Mouse (Mus musculus): ENCODE measurements around the gene Mfsd13b.
"Not testable (repeated sequence)": the region's sequence is repeated elsewhere in the genome, so short reads cannot be mapped to it uniquely, and the experiment has no call there.

The Mfsd13b gene

DNA sequence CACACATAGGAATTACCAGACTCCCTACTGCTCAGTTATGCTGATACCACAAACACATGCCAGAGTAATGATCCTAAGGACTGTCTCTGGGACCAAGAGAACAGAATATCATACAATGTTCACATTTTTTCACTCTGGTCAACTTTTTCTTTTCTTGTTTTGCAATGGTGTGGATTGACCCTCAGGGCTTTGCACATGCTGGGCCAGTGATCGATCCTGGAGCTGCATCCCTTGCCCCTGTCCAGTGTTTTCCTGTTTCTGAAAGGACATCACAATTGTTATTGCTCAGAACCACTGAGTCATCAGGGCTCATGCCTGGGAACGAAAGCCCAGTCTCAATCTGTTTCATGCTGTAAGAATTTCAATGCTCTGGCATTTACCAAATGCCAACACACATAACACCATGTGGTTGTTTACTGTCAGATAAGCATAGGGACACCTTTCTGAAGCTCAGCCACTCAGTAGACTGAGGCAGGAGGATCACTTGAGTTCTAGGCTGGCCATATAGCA lies 16.8 kb downstream of the Mfsd13b start:
- DNase-seq = no peak

DNA sequence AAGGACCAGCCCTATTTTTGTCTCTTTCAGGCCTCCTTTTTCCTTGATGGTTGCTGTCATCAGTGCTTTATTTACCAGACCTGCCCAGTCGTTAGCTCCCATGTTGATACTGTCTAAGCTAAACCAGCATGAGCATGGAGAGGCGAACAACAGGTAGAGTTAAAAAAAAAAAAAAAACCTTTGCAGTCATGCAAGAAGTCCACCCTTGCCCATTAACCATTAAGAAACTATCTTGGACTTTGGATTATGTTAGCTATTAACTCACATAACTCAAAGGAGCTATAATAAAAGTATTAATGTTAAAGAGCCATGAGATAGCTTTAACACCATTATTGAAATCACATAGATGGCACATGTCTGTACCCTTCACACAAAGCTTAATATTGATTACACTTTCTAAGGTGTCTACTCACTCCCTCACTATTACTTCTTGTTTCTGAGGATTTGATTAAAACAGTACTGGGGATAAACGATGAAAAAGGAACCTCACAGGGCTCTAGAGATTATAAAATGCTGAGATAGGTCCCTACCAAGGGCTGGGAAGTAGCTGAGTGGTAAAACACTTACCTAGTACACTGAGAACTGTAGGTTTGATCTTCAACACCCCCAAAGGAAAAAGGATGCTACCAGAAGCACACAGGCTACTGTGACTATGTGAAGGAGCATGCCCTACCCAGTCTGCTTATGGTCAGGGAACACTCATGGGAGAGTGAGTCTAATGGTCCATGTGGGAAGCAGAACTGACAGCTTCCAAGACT lies 17.9 kb downstream of the Mfsd13b start:
- DNase-seq = no peak

DNA sequence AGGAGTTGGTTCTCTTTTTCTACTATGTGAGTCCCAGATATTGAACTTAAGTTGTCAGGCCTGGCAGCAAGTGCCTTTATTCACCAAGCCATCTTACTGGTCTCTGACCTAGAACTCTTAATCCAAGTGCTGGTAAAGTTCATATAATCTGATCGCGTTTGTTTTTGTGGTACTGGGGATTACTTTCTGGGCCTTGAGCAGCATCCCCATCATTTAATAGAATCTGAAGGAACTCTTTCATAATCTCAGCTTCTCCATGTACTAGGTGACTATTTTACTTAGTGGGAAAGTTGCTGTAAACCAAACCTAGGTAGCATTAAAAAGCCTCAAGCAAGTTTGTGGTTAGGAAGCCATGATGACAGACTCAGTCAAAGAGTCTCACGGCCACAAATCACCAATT lies 19.6 kb downstream of the Mfsd13b start:
- no peak for DNase-seq

DNA sequence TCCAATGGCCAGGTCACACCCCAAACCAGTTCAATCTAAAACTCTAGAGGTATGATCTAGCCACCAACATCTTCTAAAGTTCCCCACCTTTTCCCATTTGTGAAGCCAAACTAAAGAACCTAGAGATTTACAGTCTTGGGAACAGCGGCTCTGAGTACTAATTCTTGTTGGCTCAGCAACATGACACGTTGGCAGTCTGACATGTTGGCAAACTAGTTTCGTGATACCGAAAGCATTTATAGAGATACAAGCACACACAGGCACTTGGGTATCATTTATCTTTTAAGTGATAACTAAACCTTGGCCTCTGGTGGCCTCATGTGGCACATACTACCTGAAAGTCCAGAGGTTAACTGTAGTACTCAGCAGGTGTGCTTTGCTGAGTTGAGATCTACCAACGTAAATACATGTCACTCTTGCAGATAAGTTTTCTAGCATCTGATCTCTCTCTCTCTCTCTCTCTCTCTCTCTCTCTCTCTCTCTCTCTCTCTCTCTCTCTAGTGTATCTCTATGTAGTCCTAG lies 20.2 kb downstream of the Mfsd13b start:
- DNase-seq = no peak

DNA sequence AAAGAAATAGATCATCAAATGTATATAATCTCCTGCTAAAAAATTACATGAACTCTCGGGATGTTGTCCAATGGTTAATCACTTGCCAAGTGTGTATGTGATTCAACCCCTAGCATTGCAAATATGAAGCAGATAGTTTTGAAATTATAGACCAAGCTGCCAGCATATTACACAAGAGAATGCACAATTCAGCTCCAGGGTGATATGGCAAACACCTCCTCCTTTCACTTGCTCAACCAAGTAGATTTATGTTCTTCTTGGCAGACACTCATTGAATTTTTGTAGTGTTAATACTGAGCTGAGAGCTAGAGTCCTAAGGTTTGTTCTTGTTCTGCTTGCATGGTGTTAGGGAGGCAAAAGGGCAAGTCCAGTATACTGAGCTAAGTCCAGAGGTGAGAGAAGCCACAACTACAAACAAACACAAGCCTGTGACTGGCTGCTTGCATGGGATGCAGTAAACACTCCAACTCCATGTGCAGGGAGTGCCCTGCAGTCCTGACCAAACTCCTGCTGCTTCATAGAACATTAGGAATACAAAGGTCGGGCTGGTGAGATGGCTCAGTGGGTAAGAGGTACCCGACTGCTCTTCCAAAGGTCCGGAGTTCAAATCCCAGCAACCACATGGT lies 21.6 kb downstream of the Mfsd13b start:
- DNase-seq = no peak

DNA sequence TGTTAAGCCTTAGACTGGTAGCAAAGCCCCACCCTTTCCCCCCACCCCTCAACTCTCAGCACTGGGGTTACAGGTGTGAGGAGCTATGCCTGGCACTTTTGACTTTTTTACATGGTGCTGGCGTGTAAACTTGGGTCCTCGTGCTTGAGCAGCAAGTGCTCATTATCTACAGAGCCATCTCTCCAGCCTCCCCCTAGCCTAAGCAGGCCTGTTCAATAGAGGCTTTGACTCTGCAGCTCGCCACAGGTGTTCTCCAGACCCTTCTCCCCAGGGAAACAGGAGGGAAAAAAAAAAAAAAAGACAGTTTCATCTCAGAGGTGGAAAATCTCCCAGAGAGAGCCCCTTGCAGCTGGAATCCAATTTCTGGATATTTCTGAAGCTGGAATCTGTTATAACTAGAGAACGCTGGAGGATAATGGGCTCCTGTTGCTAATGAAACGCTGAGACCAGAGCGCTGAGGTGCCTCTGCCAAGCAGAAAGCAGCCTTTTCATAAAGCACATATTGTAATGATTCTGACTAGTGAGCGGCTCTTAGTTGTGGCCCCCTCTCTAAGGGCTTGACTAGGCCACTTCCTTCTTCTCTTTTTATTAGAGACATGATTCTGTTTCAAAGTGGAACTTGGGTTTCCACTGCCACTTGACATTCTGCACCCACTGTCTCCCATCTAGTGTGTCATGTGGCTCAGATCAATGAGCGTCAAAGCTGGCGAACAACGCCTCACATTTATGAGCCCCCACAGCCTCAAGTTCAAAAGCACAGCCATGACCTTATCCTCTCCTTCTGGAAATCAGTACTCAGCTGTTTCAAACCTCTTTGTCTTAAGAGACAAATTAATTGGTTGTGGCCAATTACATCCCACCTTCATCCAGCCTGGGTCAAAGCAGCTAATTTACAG lies 29.7 kb downstream of the Mfsd13b start:
- no peak for DNase-seq

DNA sequence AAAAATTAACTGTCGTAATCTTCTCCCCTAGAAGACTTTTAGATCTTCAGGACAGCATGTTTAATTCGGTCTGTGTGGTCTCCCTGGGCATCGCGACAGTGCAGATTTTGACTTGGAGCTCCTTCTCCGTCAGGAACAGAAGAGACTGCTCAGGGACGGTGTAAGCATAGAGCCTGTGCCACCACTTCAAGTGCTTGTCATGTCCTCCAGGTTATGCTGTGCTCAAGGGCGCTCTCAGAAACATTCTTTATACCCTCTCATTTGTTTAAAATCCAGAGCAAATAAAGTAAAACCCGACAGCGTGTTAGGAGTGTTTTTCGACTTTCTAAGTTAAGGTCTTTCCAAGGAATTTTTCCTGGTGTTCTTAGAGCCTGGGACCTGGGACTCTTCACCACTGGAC lies 32.2 kb downstream of the Mfsd13b start:
- no peak for DNase-seq

DNA sequence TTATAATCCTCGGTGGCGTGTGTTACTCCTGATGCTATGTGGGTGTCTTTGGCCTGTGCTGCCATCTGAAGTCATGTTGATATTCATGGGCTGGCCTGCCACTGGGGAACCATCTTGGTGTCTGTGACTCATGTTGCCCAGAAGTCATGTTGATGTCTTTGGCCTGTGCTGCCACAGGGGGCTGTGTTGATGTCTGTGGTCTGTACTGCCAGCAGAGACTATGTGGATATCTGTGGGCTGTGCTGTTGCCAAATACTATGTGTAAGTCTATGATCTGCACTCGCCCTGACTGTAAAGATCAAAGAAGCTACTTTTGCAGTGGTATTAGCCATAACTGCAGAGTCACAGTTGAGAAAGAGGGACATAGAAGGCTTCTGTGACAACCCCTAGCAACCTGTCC lies 36.5 kb downstream of the Mfsd13b start:
- no peak for DNase-seq

DNA sequence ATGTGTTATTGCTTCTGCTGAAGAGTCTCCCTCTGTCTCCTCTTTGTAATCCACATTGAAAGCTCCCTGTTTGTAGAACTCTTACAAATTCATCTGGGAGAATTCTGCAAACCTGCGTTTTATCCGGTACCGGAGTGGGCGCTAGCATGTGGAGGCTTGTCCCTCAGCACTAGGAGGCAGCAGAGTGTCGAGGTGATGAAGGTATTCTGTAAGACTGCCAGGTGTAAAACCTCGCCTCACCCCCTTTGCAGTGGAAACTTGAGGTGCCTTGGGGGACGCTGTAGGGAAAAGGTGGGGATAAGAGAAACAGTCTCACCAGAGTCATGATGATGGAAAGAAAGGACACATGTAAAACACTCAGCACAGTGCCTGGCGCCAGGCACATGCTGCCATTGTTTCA lies 38.0 kb downstream of the Mfsd13b start:
- peak; percentile 15 to 35 for DNase-seq

DNA sequence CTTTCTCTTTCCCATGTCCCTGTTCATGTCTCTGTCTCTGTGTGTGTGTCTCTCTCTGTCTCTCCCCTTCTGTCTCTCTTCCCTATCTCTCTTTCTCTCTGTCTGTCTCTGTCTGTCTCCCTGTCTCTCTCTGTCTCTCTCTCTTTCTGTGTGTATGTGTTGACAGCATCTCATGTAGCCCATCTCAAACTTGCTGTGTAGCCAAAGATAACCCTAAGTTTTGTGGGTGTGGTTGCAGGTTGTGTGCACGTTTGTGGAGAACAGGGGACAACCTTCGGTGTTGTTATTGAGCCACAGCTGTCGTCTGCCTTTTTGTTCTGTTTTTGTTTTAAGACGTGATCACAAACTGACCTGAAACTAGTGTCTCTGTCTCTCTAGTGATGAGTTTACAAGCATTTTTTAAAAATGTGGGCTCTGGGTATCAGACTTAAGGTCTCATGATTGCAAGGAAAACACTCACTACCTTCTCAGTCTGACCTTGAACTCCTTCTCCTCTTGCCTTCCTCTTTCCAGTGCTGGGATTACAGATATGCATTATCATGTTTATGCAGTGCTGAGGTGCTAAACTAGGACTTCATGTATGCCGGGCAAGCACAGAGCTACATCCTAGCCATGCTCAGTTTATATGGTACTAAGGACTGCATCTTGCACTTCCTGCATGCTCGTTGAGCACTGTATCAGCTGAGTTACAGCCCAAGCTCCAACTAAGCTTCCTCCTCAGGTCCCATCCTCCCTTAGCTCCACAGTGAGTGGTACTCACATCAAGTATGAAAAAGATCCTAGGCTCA lies 43.1 kb downstream of the Mfsd13b start:
- no peak for DNase-seq

DNA sequence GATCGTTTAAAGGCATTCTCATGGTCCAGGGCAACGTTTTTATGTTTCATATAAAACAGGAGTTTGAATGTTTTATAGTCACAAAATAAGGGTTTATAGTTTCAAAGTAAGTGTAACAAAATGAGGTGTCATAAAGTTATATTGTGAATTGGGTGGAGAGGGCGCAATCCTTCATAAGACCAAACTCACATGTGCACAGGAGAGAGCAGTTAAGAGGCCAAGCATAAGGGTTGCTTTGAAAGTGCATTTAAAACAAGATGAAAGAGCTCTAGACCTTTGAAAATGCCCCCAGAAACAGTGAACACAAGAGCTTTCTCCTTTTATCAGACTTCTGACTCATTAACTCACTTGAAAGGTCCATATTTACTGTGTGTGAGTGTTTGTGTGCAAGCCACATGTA lies 44.0 kb downstream of the Mfsd13b start:
- no peak for DNase-seq

DNA sequence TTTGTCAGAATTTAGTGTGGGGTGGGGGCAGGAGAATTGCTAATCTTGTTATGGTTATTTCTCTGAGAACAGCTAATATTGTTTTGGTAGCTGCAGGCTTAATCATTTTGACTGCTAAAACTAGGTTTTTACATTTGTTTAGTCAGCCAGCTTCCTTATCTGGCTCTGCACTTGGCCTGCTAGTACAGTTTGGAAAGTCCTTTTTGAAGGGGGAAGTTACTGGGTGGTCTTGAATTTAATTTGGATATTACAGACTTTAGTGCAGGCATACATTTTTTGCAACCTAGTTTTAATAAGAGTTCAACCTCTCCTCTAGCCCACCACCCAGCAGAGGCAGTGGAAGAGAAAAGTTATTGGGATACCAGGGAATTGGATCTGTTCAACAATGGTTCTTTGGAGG lies 47.6 kb downstream of the Mfsd13b start:
- not testable (repeated sequence) for DNase-seq

DNA sequence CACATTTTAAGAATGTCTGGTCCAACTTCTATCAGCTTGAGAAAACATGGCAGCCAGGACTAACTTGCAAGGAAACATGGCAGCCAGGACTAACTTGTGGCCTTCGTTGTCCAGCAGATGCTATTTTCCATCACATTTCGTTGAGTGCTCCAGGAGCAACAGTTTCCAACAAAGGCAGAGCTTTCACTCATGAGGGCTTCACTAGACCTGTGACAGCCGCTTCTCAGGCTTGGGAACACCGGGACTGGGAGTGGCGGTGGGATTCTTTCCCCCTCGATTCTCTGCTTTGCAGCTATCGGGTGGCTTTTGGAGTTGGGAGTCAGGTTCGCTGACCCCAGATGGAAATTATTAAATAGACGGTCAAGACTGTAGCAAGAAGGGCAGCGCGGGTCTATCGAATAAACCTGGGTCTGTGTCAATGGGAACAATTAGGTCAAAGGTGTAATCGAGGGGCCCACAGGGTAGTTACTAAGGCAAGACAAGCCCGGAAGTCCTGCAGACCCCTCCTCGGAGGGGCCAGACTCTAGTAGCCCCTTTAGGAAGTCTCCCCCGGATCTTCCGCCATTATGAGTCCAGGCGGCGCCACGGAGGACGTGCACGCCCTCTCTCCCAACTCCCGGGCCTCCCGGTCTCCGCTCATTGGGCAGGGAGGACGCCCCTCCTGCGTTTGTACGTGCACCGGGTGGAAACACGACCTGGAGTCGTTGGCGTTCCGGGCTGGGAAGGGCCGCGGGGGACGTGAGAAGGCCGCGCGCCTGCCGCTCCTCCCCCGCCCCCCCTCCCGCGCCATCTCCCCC lies 51.7 kb downstream of the Mfsd13b start, which contains the start of gene Mettl9:
Mettl9 (plus strand) TSS at position 590 of the 797 bp plus-strand sequence.
- DNase-seq = peak; percentile 93 to 95

DNA sequence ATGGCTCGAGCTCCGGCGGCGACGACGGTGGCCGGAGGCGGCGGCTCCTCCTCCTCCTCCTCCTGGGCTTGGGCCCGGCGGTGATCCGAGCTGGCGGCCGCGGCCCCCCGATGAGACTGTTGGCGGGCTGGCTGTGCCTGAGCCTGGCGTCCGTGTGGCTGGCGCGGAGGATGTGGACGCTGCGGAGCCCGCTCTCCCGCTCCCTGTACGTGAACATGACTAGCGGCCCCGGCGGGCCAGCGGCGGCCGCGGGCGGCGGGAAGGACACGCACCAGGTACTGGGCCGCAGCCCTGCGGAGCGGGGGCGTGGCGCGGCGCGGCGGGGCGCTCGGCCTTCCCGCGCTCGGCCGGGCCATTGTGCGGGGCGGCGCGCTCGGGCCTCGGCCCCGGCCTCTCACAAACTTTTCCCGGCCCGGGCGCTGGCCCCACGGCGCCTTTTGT lies 52.4 kb downstream of the Mfsd13b start:
- no peak for DNase-seq

DNA sequence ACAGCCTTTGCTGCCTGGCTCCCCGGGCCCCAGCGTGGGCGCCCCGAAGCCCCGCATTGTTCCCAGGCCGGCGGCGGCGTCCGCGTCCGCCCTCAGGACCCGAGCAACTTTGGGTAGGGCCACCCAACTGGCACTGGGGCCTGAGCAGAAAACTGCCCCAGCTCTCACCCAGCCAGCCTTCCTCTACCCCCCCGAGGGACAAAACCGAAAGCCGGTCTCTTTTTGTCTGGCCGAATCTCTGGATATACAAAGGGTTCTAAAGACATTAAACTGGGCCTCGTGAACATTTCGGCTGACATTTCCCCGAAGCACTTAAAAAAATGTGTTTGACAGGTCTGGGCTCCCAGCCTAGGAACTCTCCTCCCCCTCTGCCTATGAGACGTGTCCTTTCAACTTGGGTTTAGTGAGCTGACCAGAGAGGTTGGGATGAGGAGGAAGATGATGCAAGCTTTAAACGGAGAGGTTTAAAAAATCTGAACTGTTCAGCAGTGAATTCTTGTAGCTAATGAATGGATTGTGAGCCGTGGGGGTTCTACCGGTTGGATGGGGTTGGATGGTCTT lies 52.9 kb downstream of the Mfsd13b start:
- DNase-seq = peak; percentile 32 to 36

DNA sequence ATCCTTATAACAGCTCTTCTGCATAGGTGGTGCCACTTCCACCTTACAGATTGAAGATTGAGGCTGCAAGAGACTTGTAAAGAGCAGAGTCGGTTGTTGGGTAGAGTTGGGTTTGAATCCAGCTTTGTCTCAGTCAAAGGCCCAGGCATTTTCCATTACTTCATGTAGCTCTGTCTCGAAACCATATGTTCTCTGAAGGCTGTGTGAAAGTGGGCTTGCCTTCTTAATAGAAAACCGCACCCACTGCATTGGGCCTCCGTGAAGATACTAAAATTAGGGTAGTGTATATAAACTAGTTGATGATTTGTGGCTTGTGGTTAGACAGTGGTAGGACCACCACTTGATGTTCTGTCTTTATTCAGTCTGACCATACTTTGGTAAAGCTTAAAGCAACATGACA lies 58.3 kb downstream of the Mfsd13b start:
- DNase-seq = no peak

DNA sequence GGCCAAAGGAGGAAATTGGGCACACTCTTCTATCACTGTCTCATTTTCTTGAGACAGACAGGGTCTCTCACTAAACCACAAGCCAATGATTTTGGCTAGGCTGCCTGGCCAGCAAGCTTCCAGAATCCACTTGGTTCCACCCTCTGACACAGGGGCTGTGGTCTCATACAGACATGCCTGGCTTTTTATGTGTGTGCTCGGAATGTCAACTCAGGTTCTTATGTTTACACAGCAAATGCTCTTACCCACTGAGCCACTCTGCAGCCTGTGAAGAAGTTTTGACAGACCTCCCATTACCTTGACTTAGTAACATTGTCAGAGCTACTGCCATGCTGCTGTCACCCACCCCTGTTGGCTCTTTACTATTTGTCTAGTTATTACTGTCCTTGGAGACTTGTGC lies 59.7 kb downstream of the Mfsd13b start:
- no peak for DNase-seq

DNA sequence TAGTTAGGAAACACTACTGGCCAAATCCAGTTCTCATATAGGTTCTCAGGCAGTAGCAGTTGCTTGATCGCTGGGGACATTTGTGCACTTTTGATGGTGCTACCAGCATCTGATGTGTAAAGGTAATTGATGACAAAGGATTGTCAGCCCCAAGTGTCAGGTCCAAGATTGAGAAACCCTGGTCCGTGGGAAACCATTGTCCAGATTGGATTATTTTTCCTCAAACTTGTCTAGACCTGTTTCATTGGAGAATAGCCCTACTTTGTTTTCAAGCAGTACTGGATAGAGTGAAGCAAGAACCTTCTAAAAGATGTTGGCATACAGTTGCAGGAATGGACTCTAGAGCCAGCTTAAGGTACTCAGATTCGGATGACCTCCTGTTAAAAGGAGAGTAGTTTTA lies 60.7 kb downstream of the Mfsd13b start:
- DNase-seq = no peak

DNA sequence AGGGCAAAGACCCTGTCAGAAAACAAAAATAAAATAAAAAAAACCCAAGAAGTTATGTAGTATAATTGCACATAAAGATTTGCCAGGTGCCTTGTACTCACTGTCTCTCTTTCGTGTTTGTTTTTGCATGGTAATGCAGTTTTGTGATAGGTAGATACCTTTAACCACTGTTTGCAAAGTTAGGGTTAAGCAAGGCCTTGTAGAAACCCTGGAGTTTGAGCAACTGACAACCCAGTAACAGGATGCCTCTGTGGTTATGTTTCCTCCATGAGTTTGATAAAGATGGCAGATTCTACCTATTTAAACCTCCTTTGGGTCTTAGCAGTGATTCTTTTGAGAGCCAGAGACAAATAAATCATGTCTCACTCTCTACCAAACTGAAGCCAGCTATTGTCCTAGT lies 61.2 kb downstream of the Mfsd13b start:
- no peak for DNase-seq

DNA sequence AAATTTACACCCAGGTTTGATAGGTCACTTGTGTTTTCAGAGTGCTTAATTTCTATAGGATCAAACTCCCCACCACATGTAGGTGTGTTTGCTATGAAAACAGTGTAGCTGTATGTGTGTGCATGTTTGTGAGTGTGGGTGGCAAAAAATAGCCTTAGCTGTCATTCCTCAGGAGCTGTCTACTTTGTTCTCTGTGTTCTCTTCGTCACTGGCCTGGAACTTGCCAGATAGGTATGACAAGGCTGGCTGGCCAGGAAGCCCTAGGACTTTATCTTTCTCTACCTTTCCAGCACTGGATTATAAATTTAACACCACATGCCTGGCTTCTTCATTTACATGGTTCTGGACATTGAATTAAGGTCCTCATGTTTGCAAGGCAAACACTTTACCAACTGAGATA lies 61.9 kb downstream of the Mfsd13b start:
- DNase-seq = no peak
